27 mouse cellular contexts compared by ENCODE assay signal in genomic region chr9:37295586-37295985, GRCm38 (mm10). TPM values are rescaled to one million over a fixed set of nuclear protein-coding genes. Genes with fewer than 3 reads are reported as not detected.
"Had no signal": no experiment of that assay in that cellular context is flagged by ENCODE, and none has a peak within 500 bp of the region (broad histone marks: within the 10 kb centered on the region; RNA-seq: fewer than 3 reads in every experiment).

No protein-coding gene starts in this region.

- H3K4me2 ChIP-seq: embryonic facial prominence, embryonic 12.5 days; embryonic facial prominence, embryonic 13.5 days; embryonic facial prominence, embryonic 15.5 days; forebrain, embryonic 12.5 days; forebrain, embryonic 13.5 days; forebrain, embryonic 15.5 days had no signal

- ATAC-seq: forebrain, embryonic 13.5 days; forebrain, embryonic 14.5 days; forebrain, embryonic 15.5 days; forebrain, embryonic 16.5 days; forebrain, postnatal 0 days had no signal

- H3K4me1 ChIP-seq: embryonic facial prominence, embryonic 10.5 days; embryonic facial prominence, embryonic 12.5 days; embryonic facial prominence, embryonic 13.5 days; embryonic facial prominence, embryonic 15.5 days; forebrain, embryonic 10.5 days; forebrain, embryonic 12.5 days; forebrain, embryonic 13.5 days; forebrain, embryonic 15.5 days had no signal

- H3K27ac ChIP-seq: embryonic facial prominence, embryonic 10.5 days; embryonic facial prominence, embryonic 12.5 days; embryonic facial prominence, embryonic 13.5 days; embryonic facial prominence, embryonic 15.5 days; forebrain, embryonic 10.5 days; forebrain, embryonic 12.5 days; forebrain, embryonic 13.5 days; forebrain, embryonic 15.5 days; gastrocnemius, adult 2 months; heart, adult 2 months had no signal

- H3K36me3 ChIP-seq: embryonic facial prominence, embryonic 12.5 days; embryonic facial prominence, embryonic 13.5 days; embryonic facial prominence, embryonic 15.5 days; forebrain, embryonic 12.5 days; forebrain, embryonic 15.5 days had no signal

- DNase-seq: cerebellum, adult 9-10 months; cerebellum, adult 9-11 months; cerebellum, postnatal 10 days; cerebellum, postnatal 14 days; cerebellum, postnatal 25 days; cerebellum, postnatal 36 days; embryo, embryonic 11 days; forebrain, postnatal 0 days; gastrocnemius, adult 2 months; gastrocnemius, postnatal 10 days; gastrocnemius, postnatal 14 days; gastrocnemius, postnatal 25 days; gastrocnemius, postnatal 36 days; heart, adult 11 months; heart, adult 18-20 months; heart, adult 2 months had no signal

- H3K9ac ChIP-seq: embryonic facial prominence, embryonic 12.5 days; embryonic facial prominence, embryonic 13.5 days; embryonic facial prominence, embryonic 15.5 days; forebrain, embryonic 12.5 days; forebrain, embryonic 13.5 days; forebrain, embryonic 15.5 days; forebrain, postnatal 0 days had no signal

- H3K27me3 ChIP-seq: embryonic facial prominence, embryonic 12.5 days; embryonic facial prominence, embryonic 13.5 days; embryonic facial prominence, embryonic 15.5 days; forebrain, embryonic 12.5 days; forebrain, embryonic 13.5 days; forebrain, embryonic 15.5 days had no signal

- H3K9me3 ChIP-seq: embryonic facial prominence, embryonic 10.5 days; embryonic facial prominence, embryonic 12.5 days; embryonic facial prominence, embryonic 13.5 days; embryonic facial prominence, embryonic 15.5 days; forebrain, embryonic 10.5 days; forebrain, embryonic 12.5 days; forebrain, embryonic 13.5 days; forebrain, embryonic 15.5 days had no signal

- H3K4me3 ChIP-seq: embryonic facial prominence, embryonic 10.5 days; embryonic facial prominence, embryonic 12.5 days; embryonic facial prominence, embryonic 13.5 days; embryonic facial prominence, embryonic 15.5 days; erythroblast, embryonic 14.5 days; forebrain, embryonic 10.5 days; forebrain, embryonic 12.5 days; forebrain, embryonic 13.5 days; forebrain, embryonic 15.5 days; gastrocnemius, adult 2 months; heart, adult 2 months had no signal

RNA-seq across cellular contexts. Expression of gene Slc37a2, which starts 40.0 kb away (rescaled TPM):
- polyA plus RNA-seq: erythroblast, embryonic 14.5 days had no signal
